Mouse (Mus musculus): ENCODE data around the gene Nr6a1. TPM values are rescaled to one million over a fixed set of nuclear protein-coding genes. Genes with fewer than 3 reads are reported as not detected.

Gene Nr6a1
- polyA plus RNA-seq, 2 experiments, result 0.90 to 1.2 TPM

- Histone ChIP-seq H3K4me3 (ENCODE audit: insufficient read depth in 1 of 2, low read depth in 2 of 2, low read length in 2 of 2) (no peak overlapping the region), H3K27ac (no peak overlapping the region), H3K9me3 (ENCODE audit: control insufficient read depth, low read length) (no peaks in the 10 kb centered on the region), H3K9ac (replicated peaks) (no peak overlapping the region), H3K27me3 (ENCODE audit: control insufficient read depth, insufficient read depth, low read length) (no peaks in the 10 kb centered on the region), H3K4me1 (replicated peaks; ENCODE audit: control insufficient read depth in 2 of 2, insufficient read depth in 2 of 2, low read length in 1 of 2) (peaks cover 4 to 8% of the 10 kb centered on the region in 2 experiments; a peak in 3 of 4 replicates), H3K4me2 (ENCODE audit: low read depth) (no peak overlapping the region), H3K36me3 (replicated peaks; ENCODE audit: control insufficient read depth, insufficient read depth, low read depth) (no peaks in the 10 kb centered on the region)
- no peak for DNase-seq (ENCODE audit: low read depth in 3 of 3, low spot score in 3 of 3)
- TF ChIP-seq EP300 (IDR thresholded peaks at IDR 0.05; ENCODE audit: low read depth), result no peak
- TF ChIP-seq CTCF (IDR thresholded peaks at IDR 0.05; ENCODE audit: low read depth), result no peak
- no peak for ATAC-seq (ENCODE audit: insufficient read depth)
- WGBS (ENCODE audit: insufficient replicate concordance), result 26% methylated on average over 2 of the region's 2 CpGs
Measured at GRCm38 (mm10) chr2:38933931-38934330, 6.4 kb upstream of the Nr6a1 start.

- WGBS (ENCODE audit: insufficient replicate concordance), result 7% methylated on average over 32 of the region's 32 CpGs
- H3K4me2 ChIP-seq (ENCODE audit: low read depth), result peak within 1 kb of the TSS; percentile 73
Measured at GRCm38 (mm10) chr2:38931851-38932667, 4.6 kb upstream of the Nr6a1 start, which contains the start of gene Olfml2a. TSS of gene Olfml2a (plus strand) at chr2:38931978.

GRCm38 (mm10) chr2:38930269-38930668 is 2.8 kb upstream of the Nr6a1 start:
- H3K4me2 ChIP-seq (ENCODE audit: low read depth), result no peak overlapping the region
- peaks cover 9% of the 10 kb centered on the region for H3K27me3 ChIP-seq (ENCODE audit: control insufficient read depth, insufficient read depth, low read length)
- H3K9ac ChIP-seq (replicated peaks), result no peak overlapping the region
- H3K4me3 ChIP-seq (ENCODE audit: insufficient read depth in 1 of 2, low read depth in 2 of 2, low read length in 2 of 2), result no peak overlapping the region
- 68% methylated on average over 2 of the region's 2 CpGs for WGBS (ENCODE audit: insufficient replicate concordance)
- H3K27ac ChIP-seq, result no peak overlapping the region
- DNase-seq (ENCODE audit: low read depth in 3 of 3, low spot score in 3 of 3) (no peak), ATAC-seq (ENCODE audit: insufficient read depth) (no peak)
- no peaks in the 10 kb centered on the region for H3K36me3 ChIP-seq (replicated peaks; ENCODE audit: control insufficient read depth, insufficient read depth, low read depth)
- TF ChIP-seq CTCF (IDR thresholded peaks at IDR 0.05; ENCODE audit: low read depth) (no peak), EP300 (IDR thresholded peaks at IDR 0.05; ENCODE audit: low read depth) (no peak)
- no peaks in the 10 kb centered on the region for H3K9me3 ChIP-seq (ENCODE audit: control insufficient read depth, low read length)
- H3K4me1 ChIP-seq (replicated peaks; ENCODE audit: control insufficient read depth in 2 of 2, insufficient read depth in 2 of 2, low read length in 1 of 2), result peaks cover 7 to 8% of the 10 kb centered on the region in 2 experiments; a peak in 2 of 4 replicates

More at GRCm38 (mm10) chr2:38931851-38932667, 4.6 kb upstream of the Nr6a1 start, which contains the start of gene Olfml2a:
- Histone ChIP-seq H3K9me3 (ENCODE audit: control insufficient read depth, low read length) (no peaks in the 10 kb centered on the region), H3K36me3 (replicated peaks; ENCODE audit: control insufficient read depth, insufficient read depth, low read depth) (no peaks in the 10 kb centered on the region), H3K27ac (no peak within 1 kb of the TSS), H3K4me1 (replicated peaks; ENCODE audit: control insufficient read depth in 2 of 2, insufficient read depth in 2 of 2, low read length in 1 of 2) (peaks cover 4% of the 10 kb centered on the region in 2 experiments; a peak in 2 of 4 replicates), H3K9ac (replicated peaks) (peak within 1 kb of the TSS; percentile 13; the same call in 1 of the 2 replicates), H3K4me3 (ENCODE audit: insufficient read depth in 1 of 2, low read depth in 2 of 2, low read length in 2 of 2) (peak within 1 kb of the TSS; percentile 35 to 47), H3K27me3 (ENCODE audit: control insufficient read depth, insufficient read depth, low read length) (no peaks in the 10 kb centered on the region)
- peak; percentile 81 for TF ChIP-seq CTCF (IDR thresholded peaks at IDR 0.05; ENCODE audit: low read depth)
- no peak for TF ChIP-seq EP300 (IDR thresholded peaks at IDR 0.05; ENCODE audit: low read depth)
- DNase-seq (ENCODE audit: low read depth in 3 of 3, low spot score in 3 of 3) (no peak), ATAC-seq (ENCODE audit: insufficient read depth) (peak; percentile 69)

GRCm38 (mm10) chr2:38926145-38926891 is 1.2 kb downstream of the Nr6a1 start:
- TF ChIP-seq EP300 (IDR thresholded peaks at IDR 0.05; ENCODE audit: low read depth) (no peak), CTCF (IDR thresholded peaks at IDR 0.05; ENCODE audit: low read depth) (0 out of 2 replicates have a peak, but pooled peaks have one; percentile 21)
- peak; percentile 86 to 89 (median 88) for DNase-seq (ENCODE audit: low read depth in 3 of 3, low spot score in 3 of 3)

More at GRCm38 (mm10) chr2:38926145-38926891, 1.2 kb downstream of the Nr6a1 start:
- peak overlapping the region; percentile 68 for H3K4me2 ChIP-seq (ENCODE audit: low read depth)
- no peak overlapping the region for H3K27ac ChIP-seq
- peaks cover 33% of the 10 kb centered on the region for H3K27me3 ChIP-seq (ENCODE audit: control insufficient read depth, insufficient read depth, low read length)
- peak overlapping the region; percentile 39; the same call in 1 of the 2 replicates for H3K9ac ChIP-seq (replicated peaks)
- H3K9me3 ChIP-seq (ENCODE audit: control insufficient read depth, low read length), result no peaks in the 10 kb centered on the region
- H3K36me3 ChIP-seq (replicated peaks; ENCODE audit: control insufficient read depth, insufficient read depth, low read depth), result no peaks in the 10 kb centered on the region
- under 1% methylated on average over 51 of the region's 53 CpGs for WGBS (ENCODE audit: insufficient replicate concordance)
- ATAC-seq (ENCODE audit: insufficient read depth), result peak; percentile 97
- peak overlapping the region; percentile 75 to 83 for H3K4me3 ChIP-seq (ENCODE audit: insufficient read depth in 1 of 2, low read depth in 2 of 2, low read length in 2 of 2)
- peaks cover 3 to 5% of the 10 kb centered on the region in 2 experiments; a peak in 1 of 4 replicates for H3K4me1 ChIP-seq (replicated peaks; ENCODE audit: control insufficient read depth in 2 of 2, insufficient read depth in 2 of 2, low read length in 1 of 2)
